Mouse (Mus musculus) stomach, postnatal 0 days (tissue): ENCODE results near the gene Pelp1. TPM values are rescaled to one million over a fixed set of nuclear protein-coding genes. Genes with fewer than 3 reads are reported as not detected.

Experiments
- ATAC-seq: fragments of 200-750 bp; cut with Nextera tagmentation; 2 replicates; pipeline ENCODE4 v1.8.0; 2017; ENCODE audit not compliant: low FRiP score, low TSS enrichment
- DNase-seq: peaks from one replicate; pipeline ENCODE4 v3.0.0-alpha.2; 2016; ENCODE audit warnings: low spot score
- H3K27ac ChIP-seq: fragments of 300-500 bp; sonication (generic); replicated peaks from 2 replicates; pipeline ENCODE4 v1.5.1; 2014; ENCODE audit warnings: mild to moderate bottlenecking, control low read depth
- H3K27me3 ChIP-seq: fragments of 300-500 bp; sonication (generic); 2 replicates; pipeline ENCODE4 v1.6.1; 2014; ENCODE audit warnings: low read length; ENCODE audit not compliant: control insufficient read depth, insufficient read depth
- H3K36me3 ChIP-seq: fragments of 300-500 bp; sonication (generic); 2 replicates; pipeline ENCODE4 v1.6.1; 2014; ENCODE audit warnings: low read length, mixed read lengths; ENCODE audit not compliant: control insufficient read depth, insufficient read depth
- H3K4me1 ChIP-seq: fragments of 300-500 bp; sonication (generic); replicated peaks from 2 replicates; pipeline ENCODE4 v1.6.1; 2014; ENCODE audit warnings: antibody characterized with exemption; ENCODE audit not compliant: control insufficient read depth, insufficient read depth
- H3K4me2 ChIP-seq: fragments of 300-500 bp; sonication (generic); replicated peaks from 2 replicates; pipeline ENCODE4 v1.6.1; 2014; ENCODE audit warnings: low read depth, mild to moderate bottlenecking, control low read depth, moderate library complexity
- H3K4me3 ChIP-seq: fragments of 300-500 bp; sonication (generic); 2 replicates; pipeline ENCODE4 v1.5.1; 2014; ENCODE audit warnings: low read depth, low read length, control low read depth
- H3K9ac ChIP-seq: fragments of 300-500 bp; sonication (generic); 2 replicates; pipeline ENCODE4 v1.6.1; 2014; ENCODE audit warnings: mild to moderate bottlenecking, low read length, control low read depth, mixed read lengths
- H3K9me3 ChIP-seq: fragments of 300-500 bp; sonication (generic); 2 replicates; pipeline ENCODE4 v1.6.1; 2016; ENCODE audit warnings: low read length; ENCODE audit not compliant: control insufficient read depth
- CTCF ChIP-seq: IDR thresholded peaks from 2 replicates; pipeline ENCODE4 v1.5.1; 2016; ENCODE audit warnings: antibody characterized with exemption, low read depth, mild to moderate bottlenecking, moderate library complexity
- EP300 ChIP-seq: optimal IDR thresholded peaks from 2 replicates; pipeline ENCODE3; 2016; ENCODE audit warnings: antibody characterized with exemption
- WGBS: fragments of 180-500 bp; shearing (Covaris S2); extraction: QIAGEN DNeasy Blood & Tissue Kit; methylation state at CpG from one replicate; pipeline ENCODE4 v1.1.7; 2014; 5-methylcytosine and 5-hydroxymethylcytosine counted together
- polyA plus RNA-seq: library from polyadenylated mRNA; unstranded; fragments of >200 nt; fragmentation: Nextera tagmentation; extraction: Ambion mirVana; gene quantifications from 2 replicates; pipeline ENCODE4 v1.2.1, GENCODE M21; 2015

Pelp1 gene
- polyA plus RNA-seq, 1 experiment from 2014 or later: 10.4 TPM

- Histone ChIP-seq H3K9me3 (no peaks in the 10 kb centered on the region), H3K4me2 (no peak overlapping the region), H3K9ac (no peak overlapping the region), H3K27ac (no peak overlapping the region), H3K4me3 (no peak overlapping the region), H3K36me3 (0 out of 2 replicates have a peak, but pooled peaks cover 3% of the 10 kb centered on the region), H3K4me1 (no peaks in the 10 kb centered on the region), H3K27me3 (no peaks in the 10 kb centered on the region)
- TF ChIP-seq CTCF (no peak), EP300 (no peak)
- ATAC-seq (no peak), DNase-seq (no peak)
- 89% methylated on average over 7 of the region's 7 CpGs for WGBS
These were observed 29.0 kb upstream of the Pelp1 start for GRCm38 (mm10) chr11:70438728-70439374.

GRCm38 (mm10) chr11:70437426-70437825 lies 27.6 kb upstream of the Pelp1 start:
- Histone ChIP-seq H3K27me3 (no peaks in the 10 kb centered on the region), H3K4me1 (no peaks in the 10 kb centered on the region), H3K4me3 (no peak overlapping the region), H3K4me2 (no peak overlapping the region), H3K27ac (no peak overlapping the region), H3K9me3 (no peaks in the 10 kb centered on the region), H3K36me3 (0 out of 2 replicates have a peak, but pooled peaks cover 3% of the 10 kb centered on the region), H3K9ac (no peak overlapping the region)
- ATAC-seq (no peak), DNase-seq (peak; percentile 43)
- TF ChIP-seq EP300: no peak
- TF ChIP-seq CTCF: no peak
- 70% methylated on average over 6 of the region's 6 CpGs for WGBS

- no peak overlapping the region for H3K27ac ChIP-seq
- no peaks in the 10 kb centered on the region for H3K27me3 ChIP-seq
- DNase-seq (no peak), ATAC-seq (no peak)
- H3K9ac ChIP-seq: no peak overlapping the region
- no peaks in the 10 kb centered on the region for H3K4me1 ChIP-seq
- 0 out of 2 replicates have a peak, but pooled peaks cover 3% of the 10 kb centered on the region for H3K36me3 ChIP-seq
- no peak overlapping the region for H3K4me3 ChIP-seq
- no peak overlapping the region for H3K4me2 ChIP-seq
- WGBS: 57% methylated on average over 5 of the region's 5 CpGs
- no peaks in the 10 kb centered on the region for H3K9me3 ChIP-seq
- TF ChIP-seq EP300 (no peak), CTCF (no peak)
These were observed 25.6 kb upstream of the Pelp1 start for GRCm38 (mm10) chr11:70435476-70435875.

- H3K27me3 ChIP-seq: no peaks in the 10 kb centered on the region
- H3K9ac ChIP-seq: no peak overlapping the region
- no peak for ATAC-seq
- H3K4me2 ChIP-seq: peak overlapping the region; percentile 91; the same call in 1 of the 2 replicates
- no peaks in the 10 kb centered on the region for H3K9me3 ChIP-seq
- no peak overlapping the region for H3K27ac ChIP-seq
- DNase-seq: no peak
- H3K36me3 ChIP-seq: 0 out of 2 replicates have a peak, but pooled peaks cover under 1% of the 10 kb centered on the region
- no peaks in the 10 kb centered on the region for H3K4me1 ChIP-seq
- TF ChIP-seq CTCF (no peak), EP300 (no peak)
- H3K4me3 ChIP-seq: no peak overlapping the region
- WGBS: 91% methylated on average over 3 of the region's 3 CpGs
These were observed 24.1 kb upstream of the Pelp1 start for GRCm38 (mm10) chr11:70433951-70434350.

- DNase-seq: no peak
- Histone ChIP-seq H3K4me3 (no peak overlapping the region), H3K9me3 (no peaks in the 10 kb centered on the region), H3K27me3 (no peaks in the 10 kb centered on the region), H3K4me2 (peak overlapping the region; percentile 91), H3K36me3 (no peaks in the 10 kb centered on the region), H3K27ac (no peak overlapping the region), H3K9ac (no peak overlapping the region), H3K4me1 (no peaks in the 10 kb centered on the region)
- WGBS: 42% methylated on average over 1 of the region's 1 CpGs
- TF ChIP-seq EP300 (no peak), CTCF (no peak)
- no peak for ATAC-seq
These were observed 23.7 kb upstream of the Pelp1 start for GRCm38 (mm10) chr11:70433569-70433943.

GRCm38 (mm10) chr11:70432895-70433568 lies 23.2 kb upstream of the Pelp1 start:
- H3K27me3 ChIP-seq: no peaks in the 10 kb centered on the region
- H3K4me1 ChIP-seq: no peaks in the 10 kb centered on the region
- ATAC-seq (no peak; the same call in 1 of the 2 replicates), DNase-seq (no peak)
- H3K4me3 ChIP-seq: peak overlapping the region; percentile 69
- WGBS: 6% methylated on average over 15 of the region's 15 CpGs
- H3K27ac ChIP-seq: peak overlapping the region; percentile 73
- peak overlapping the region; percentile 91 for H3K4me2 ChIP-seq
- H3K9me3 ChIP-seq: no peaks in the 10 kb centered on the region
- H3K9ac ChIP-seq: peak overlapping the region; percentile 79
- TF ChIP-seq CTCF (no peak), EP300 (no peak)
- no peaks in the 10 kb centered on the region for H3K36me3 ChIP-seq
